Mouse (Mus musculus): Measurements from ENCODE around the gene Asb13.

- TF ChIP-seq CTCF (IDR thresholded peaks at IDR 0.05; ENCODE audit: insufficient read depth, low read depth, low read length) = no peak
- no peak for TF ChIP-seq POLR2A (IDR thresholded peaks at IDR 0.05; ENCODE audit: insufficient read depth, low read depth, low read length)
Observed at GRCm38 (mm10) chr13:3670039-3670438, 36.2 kb downstream of the Asb13 start.
